Mouse (Mus musculus): ENCODE measurements around the gene Ttc7.

Gene Ttc7

DNA sequence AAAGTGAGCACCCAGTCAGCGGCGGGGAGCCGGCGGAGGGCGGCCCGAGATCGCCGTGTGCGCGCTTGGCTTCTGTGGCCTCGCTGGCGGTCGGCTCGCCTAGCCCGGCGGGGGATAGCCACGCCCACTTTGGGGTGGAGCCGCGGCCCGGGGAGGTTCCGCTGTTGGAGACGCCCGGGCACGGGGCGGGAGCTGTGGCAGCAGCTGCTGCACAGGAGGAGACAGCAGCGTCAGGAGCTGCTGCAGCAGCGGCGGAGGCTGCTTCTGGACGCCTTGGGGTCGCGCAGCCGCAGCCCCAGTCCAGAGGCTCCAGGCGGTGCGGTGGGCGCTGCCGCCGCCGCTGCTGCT is at the start of gene Ttc7:
Ttc7 (plus strand) TSS at position 181 of the 348 bp plus-strand sequence.
- POLR2A ChIA-PET = interaction anchor here (0.5 to 4.1 kb wide), 43 partner anchors 8 to 789 kb away, joined by 3 to 45 read pairs (median 4); partner anchors contain the start of genes Calm2 (in 3 of the 4), Mcfd2 (in 3 of the 4), Cript (in 1 of the 4) and Msh6 (in 1 of the 4)
- CTCF ChIA-PET = interaction anchor here in 3 of 4 experiments (0.5 to 1.8 kb wide), 5 partner anchors 17 to 246 kb away, joined by 3 to 9 read pairs (median 3); partner anchors contain the start of gene Mcfd2 (in 1 of the 3)

DNA sequence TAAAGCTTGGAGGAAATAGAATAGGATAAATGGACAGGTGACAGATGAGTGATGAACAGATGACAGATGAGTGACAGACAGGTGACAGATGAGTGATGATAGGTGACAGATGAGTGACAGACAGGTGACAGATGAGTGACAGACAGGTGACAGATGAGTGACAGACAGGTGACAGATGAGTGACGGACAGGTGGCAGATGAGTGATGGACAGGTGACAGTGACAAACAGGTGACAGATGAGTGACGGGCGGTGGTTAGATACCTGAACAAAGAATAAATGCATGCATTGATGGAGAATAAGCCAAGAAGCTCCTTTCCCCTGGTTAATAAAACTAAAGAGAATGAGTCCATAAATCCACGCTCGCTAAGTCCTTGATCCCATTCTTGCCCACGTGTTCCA is 47.7 kb upstream of the Ttc7 start:
- ChIA-PET CTCF (no interaction called here), POLR2A (interaction anchor here in 1 of 4 experiments (0.6 kb wide), 1 partner anchor 128 kb away, joined by 6 read pairs; the partner anchor contains the start of gene Socs5)

DNA sequence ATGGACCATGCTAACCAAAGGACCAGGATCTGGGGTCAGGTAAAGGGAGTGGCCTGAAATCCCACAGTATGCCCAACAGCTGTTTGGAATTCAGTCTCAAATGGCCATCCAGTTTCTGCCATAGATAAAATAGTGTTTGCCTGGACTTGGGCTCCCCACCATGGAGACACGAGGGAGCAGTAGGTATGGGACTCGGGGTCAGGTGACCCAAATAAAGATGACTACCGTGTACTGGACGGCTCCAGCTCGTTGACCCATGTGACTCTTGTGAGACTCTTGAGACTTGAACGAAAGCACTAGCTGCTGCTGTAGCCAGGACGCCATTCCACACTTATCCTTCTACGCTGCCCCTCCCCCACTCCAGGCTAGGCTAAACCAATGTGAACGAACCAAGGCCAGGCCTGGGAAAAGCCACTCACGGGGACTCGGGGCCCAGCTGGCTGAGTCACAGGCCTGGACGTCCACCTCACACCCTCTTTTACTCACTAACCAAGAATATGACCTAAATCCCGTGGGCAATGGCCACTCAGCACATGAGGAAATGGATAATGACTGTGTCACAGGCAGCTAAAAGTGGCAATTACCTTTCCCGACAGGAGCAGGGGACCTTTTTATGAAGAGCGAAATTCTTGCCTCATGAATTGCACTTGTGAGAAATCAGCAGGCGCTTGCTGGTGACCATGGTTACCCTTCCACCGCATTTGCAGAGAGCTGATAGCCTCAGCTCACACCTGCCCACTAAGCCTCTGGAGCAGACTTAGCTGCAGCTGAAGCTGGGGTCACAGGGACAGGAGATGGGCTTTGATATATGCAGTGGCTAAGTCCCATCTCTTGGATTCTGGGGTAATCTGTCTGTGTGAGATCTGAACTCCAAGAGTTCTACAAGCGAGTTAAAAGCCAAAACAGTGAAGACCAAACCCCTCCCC is 45.7 kb upstream of the Ttc7 start:
- ChIA-PET CTCF (interaction anchor here in 2 of 4 experiments (0.8 to 1.0 kb wide), 2 partner anchors 12 to 332 kb away, joined by 3 read pairs; no protein-coding TSS in a partner anchor), POLR2A (interaction anchor here in 2 of 4 experiments (0.6 to 1.0 kb wide), 2 partner anchors 16 to 45 kb away, joined by 3 read pairs; no protein-coding TSS in a partner anchor)

DNA sequence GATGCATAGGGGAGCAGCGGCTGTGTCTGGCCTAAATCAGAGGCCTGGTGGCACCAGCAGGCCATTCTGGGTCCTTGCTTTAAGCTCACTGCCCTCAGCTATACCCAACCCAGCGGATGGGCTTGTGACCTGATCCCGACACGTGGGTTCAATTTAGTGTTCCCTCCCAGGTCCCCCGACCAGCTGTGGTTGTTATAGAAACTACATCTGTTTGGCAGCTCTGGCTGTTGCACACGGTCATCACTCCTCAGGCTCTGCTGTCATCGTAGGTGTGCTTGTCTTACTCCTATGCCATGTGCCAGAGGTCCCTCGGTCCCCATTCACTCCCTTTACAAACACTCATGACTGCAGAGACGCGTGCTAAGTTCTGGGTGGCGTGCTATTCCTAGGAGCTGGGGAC is 44.9 kb upstream of the Ttc7 start:
- POLR2A ChIA-PET = interaction anchor here (0.6 to 1.0 kb wide), 5 partner anchors 13 to 44 kb away, joined by 3 read pairs; no protein-coding TSS in a partner anchor
- CTCF ChIA-PET = interaction anchor here in 1 of 4 experiments (0.6 to 1.2 kb wide), 2 partner anchors 112 to 190 kb away, joined by 3 to 4 read pairs; no protein-coding TSS in a partner anchor

DNA sequence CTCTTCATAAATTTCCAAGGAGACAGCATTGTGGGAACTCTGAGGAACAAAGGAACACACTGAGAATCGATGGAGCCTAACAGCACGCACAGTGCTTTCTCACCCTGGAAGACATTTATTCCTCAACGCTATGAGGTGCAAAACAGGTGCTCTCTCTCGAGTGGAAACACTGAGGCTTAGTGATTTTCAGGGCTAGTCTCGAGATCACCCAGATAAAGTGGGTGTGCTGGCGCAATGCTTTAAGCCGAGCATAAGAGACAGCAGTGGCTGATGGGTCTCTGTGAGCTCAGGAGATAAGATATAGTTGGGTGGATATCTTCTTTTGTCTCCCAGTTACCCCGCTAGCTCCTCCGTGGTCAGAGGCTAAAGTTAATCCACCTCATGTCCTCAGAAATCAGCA is 36.6 kb upstream of the Ttc7 start:
- CTCF ChIA-PET = interaction anchor here in 2 of 4 experiments (0.7 to 0.9 kb wide), 2 partner anchors 264 to 340 kb away, joined by 3 to 4 read pairs; no protein-coding TSS in a partner anchor
- POLR2A ChIA-PET = interaction anchor here in 1 of 4 experiments (0.7 to 0.9 kb wide), 2 partner anchors 11 to 210 kb away, joined by 3 to 4 read pairs; no protein-coding TSS in a partner anchor

DNA sequence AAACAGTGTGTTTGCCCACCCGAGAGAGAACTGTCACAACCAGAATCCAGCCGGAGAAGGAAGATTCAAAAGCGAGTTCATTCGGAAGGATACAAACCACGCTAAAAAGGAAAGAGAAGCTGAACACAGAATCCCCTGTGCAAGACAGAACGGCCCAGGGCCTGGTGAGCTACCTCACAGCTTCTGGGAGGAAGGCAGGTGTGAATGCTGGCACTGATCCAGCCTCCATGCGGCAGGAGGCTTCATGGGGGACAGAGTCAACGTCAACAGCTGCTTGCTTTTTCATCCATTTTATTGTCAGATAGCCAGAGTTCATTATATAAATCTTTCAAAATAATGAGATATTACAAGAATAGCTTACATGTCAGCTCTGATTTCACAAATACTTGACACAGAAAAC is 28.3 kb upstream of the Ttc7 start:
- CTCF ChIA-PET = interaction anchor here in 1 of 4 experiments (0.5 kb wide), 1 partner anchor 714 kb away, joined by 5 read pairs; no protein-coding TSS in a partner anchor
- POLR2A ChIA-PET = interaction anchor here in 3 of 4 experiments (0.6 to 1.6 kb wide), 5 partner anchors 9 to 27 kb away, joined by 3 read pairs; partner anchors contain the start of gene Mcfd2 (in 1 of the 3)

DNA sequence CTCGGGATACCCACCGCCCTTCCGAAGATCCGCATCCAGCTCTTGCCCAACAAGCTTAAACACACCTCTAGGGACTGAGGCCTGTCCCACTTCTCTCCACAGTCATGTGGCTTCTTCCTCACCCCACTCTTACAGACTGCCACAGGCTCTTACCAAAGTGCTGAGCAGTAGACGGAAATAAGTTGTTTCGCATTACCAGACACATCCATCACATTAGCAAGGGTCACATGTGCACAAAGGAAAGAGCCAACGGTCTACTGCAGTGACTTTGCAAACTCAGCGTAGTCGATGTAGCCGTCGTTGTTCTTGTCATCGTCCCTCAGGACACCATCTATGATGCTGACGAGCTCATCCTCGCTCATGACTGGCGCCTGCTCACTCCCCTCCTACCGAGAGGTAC is 27.0 kb upstream of the Ttc7 start:
- ChIA-PET CTCF (no interaction called here), POLR2A (interaction anchor here in 1 of 4 experiments (0.9 to 1.2 kb wide), 3 partner anchors 10 to 315 kb away, joined by 3 to 4 read pairs (median 3); partner anchors contain the start of gene Mcfd2)

DNA sequence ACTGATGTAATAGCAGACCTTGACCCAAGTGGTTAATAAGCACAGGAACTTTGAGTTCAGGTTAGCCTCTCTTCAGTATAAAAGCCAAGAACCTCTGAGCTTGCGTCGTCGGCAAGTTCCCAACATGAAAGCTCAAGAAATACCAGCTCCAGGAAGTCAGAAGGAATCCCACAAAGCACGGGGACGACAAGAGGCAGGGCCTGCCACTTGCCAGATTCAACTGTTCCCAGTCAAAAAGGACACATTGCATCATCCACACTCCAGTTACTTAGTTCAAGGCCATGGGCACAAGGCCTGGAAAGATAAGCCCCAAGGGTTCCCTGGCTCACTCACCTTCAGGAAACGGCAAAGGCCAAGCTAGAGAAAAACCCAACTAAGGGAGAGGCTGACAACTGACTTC is 19.3 kb upstream of the Ttc7 start:
- POLR2A ChIA-PET = interaction anchor here in 3 of 4 experiments (0.7 to 5.5 kb wide), 7 partner anchors 9 to 391 kb away, joined by 3 to 45 read pairs (median 3); partner anchors contain the start of gene Ttc7 (in 2 of the 3)
- CTCF ChIA-PET = no interaction called here

DNA sequence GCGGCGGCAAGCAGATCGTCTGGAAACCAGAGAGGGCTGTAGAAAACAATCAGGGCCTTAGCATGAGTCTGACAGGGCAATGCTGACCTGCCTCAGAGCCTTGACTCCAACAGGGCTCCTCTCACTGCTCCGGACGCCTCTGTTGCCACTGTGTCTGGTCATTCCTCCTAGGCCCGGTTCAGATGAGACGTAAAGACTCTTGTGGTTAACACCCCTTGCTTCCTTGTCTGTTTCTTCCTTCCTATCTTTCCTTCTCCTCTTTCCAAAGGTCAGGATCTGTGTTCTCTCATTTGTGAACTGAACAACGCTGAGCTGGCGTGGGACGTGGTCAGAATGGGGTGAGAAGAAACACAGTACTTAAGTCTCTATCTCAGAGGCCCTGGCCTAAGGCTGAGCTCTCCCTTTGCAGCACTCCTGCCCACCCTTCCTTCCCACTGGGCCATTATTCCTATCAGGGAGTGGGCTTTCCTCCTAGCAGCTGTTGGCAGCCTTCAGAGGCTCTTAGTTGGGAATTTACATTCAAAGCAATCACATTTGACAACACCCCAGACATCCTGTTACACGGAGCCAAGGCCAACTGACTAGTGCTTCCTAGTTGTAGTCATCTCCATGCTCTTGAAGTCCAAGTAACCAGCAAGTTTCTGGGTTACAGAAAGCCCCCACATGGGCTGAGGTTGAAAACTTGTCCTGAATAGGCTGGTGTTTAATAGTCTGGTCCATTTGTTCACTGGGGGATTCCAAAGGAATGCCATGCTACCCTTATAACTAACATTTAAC is 18.4 kb upstream of the Ttc7 start:
- ChIA-PET POLR2A (interaction anchor here in 3 of 4 experiments (0.6 to 5.5 kb wide), 10 partner anchors 18 to 390 kb away, joined by 3 to 45 read pairs (median 4); partner anchors contain the start of genes Ttc7 (in 2 of the 3), Calm2 (in 1 of the 3), Cript (in 1 of the 3) and Pigf (in 1 of the 3)), CTCF (no interaction called here)

DNA sequence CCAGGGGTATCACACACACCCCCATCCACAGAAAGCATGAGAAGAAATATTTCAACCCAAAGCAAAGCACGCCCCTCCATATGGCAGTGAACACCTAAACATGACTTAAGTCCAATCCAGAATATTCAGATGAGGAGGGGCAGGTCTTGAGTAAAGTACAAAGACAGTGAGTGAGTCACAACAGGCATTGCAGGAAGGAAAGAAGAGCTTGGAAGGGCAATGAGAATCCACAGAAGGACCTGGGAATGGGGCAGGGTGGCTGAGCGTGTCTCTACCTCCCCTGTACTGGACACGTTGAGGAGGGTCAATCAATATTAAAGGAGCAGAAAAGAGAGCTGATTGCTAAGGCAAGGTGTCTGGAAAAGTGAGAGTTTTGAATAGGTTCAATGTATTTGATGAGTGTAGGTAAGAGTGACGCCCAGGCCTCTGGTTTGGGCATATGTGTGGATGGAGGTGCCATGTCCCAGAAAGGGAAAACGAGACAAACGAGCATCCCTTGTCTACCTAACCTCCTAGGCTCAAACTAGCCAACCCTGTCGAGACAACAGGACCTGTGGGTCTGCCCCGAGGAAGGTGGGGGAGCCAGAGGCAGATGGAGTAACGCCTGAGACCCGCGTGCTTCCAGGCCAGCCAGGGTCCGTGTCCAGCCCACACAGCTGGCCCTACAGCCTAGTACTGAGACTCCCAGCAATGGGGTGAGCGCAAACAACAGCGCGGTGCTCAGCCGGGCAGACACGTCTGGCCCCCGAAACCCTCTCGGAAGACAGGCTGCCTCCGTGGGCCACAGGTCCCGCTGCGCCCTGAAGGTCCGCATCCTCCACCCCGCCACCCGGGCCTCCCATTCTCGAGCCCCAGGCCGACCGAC is 17.5 kb upstream of the Ttc7 start:
- ChIA-PET POLR2A (interaction anchor here in 3 of 4 experiments (0.6 to 5.5 kb wide), 19 partner anchors 9 to 240 kb away, joined by 3 to 45 read pairs (median 4); partner anchors contain the start of genes Ttc7 (in 3 of the 3), Calm2 (in 2 of the 3), Cript (in 1 of the 3) and Pigf (in 1 of the 3)), CTCF (interaction anchor here in 1 of 4 experiments (1.0 to 1.4 kb wide), 2 partner anchors 17 to 220 kb away, joined by 4 to 9 read pairs; partner anchors contain the start of gene Ttc7)

DNA sequence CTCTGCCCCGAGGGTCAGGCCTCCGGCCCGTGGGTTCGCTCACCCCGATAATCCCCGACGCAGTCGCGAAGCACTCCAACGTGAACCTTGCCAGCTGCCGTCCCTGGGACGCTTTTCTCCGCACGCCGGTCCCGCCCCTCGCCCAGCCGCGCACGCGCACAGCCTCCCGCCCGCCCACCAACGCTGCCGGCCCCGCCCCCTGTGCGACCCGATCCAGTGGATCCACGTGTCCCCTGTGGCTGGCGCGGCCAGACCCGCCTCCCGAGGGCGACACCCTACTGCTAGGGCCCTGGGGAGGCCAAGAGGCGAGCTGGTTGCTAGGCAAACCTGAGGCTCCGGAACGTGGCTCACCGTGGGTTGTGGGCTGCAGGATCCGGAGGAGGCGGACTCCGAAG is 16.9 kb upstream of the Ttc7 start, which contains the start of gene Mcfd2:
Mcfd2 (minus strand) TSS at position 144 of the 395 bp plus-strand sequence.
- ChIA-PET CTCF (interaction anchor here in 1 of 4 experiments (0.6 to 1.4 kb wide), 4 partner anchors 17 to 612 kb away, joined by 3 to 9 read pairs (median 4); partner anchors contain the start of gene Ttc7), POLR2A (interaction anchor here in 3 of 4 experiments (0.5 to 5.5 kb wide), 23 partner anchors 9 to 708 kb away, joined by 3 to 45 read pairs (median 4); partner anchors contain the start of genes Ttc7 (in 3 of the 3), Calm2 (in 2 of the 3), Cript (in 1 of the 3) and Pigf (in 1 of the 3))

DNA sequence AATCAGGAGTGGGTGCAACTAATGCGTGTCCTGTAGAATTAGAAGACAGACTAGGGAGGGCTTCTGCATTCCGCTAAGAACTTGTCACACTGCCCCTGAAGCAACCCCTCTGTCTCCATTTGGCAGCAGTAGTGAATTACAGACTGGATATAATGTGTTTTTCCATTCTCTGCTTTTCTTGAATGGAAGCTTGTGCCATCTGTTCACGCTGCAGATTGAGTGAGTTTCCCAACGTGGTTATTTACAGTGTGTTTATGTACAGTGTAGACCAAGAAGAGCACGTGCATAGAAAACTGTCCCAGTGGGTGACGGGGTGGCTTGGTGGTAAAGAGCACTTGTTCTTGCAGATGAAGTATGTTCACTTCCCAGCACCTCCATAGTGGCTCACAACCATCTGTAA is 13.2 kb upstream of the Ttc7 start:
- CTCF ChIA-PET = interaction anchor here in 1 of 4 experiments (0.5 kb wide), 1 partner anchor 9 kb away, joined by 3 read pairs; no protein-coding TSS in a partner anchor
- POLR2A ChIA-PET = no interaction called here

DNA sequence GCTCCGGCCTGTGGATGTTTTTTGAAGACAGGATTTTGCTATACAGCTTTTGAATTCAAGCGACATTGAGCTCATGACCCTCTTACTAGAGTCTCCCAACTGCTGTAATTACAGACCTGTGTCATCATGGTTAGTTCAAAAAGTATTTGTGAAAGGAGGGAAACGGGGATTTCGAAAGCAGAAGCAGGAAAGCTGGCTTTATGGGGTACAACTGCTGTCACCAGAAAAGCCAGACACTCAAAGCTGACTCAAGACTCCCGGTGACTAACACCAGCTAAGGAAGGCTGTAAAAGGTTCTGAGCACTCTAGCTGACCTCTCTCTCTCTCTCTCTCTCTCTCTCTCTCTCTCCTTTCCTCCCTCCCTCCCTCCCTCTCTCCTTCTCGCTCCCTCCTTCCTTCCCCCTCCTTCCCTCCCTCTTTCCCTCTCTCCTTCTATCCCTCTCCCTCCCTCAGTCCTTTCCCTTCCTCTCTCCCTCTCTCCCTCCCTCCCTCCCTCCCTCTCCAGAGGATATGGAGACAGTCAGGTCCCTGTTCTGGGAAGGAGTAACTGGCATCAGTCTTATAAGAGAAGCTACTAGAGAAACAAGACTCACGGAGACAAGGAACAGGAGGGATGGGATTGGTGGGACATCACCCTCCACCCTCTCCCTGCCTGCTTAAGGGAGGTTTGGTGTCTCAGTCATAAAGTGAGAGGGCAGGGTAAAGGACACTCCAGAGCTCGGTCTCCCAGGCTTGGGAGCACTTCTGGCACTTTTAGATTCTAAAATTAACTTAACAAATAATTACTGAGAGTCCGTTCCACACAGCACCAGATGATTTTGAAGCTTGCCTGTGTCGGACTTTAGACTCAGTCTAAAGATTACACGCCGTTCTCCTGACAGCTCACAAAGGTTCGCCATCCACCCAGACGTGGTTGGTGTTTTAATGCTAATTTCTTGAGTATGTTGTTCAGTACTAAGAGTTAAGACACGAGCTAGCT is 7.0 kb upstream of the Ttc7 start:
- ChIA-PET CTCF (interaction anchor here in 1 of 4 experiments (0.7 kb wide), 1 partner anchor 250 kb away, joined by 3 read pairs; no protein-coding TSS in a partner anchor), POLR2A (interaction anchor here in 3 of 4 experiments (0.5 to 1.4 kb wide), 8 partner anchors 9 to 1291 kb away, joined by 3 to 6 read pairs (median 4); partner anchors contain the start of gene Mcfd2 (in 2 of the 3))

DNA sequence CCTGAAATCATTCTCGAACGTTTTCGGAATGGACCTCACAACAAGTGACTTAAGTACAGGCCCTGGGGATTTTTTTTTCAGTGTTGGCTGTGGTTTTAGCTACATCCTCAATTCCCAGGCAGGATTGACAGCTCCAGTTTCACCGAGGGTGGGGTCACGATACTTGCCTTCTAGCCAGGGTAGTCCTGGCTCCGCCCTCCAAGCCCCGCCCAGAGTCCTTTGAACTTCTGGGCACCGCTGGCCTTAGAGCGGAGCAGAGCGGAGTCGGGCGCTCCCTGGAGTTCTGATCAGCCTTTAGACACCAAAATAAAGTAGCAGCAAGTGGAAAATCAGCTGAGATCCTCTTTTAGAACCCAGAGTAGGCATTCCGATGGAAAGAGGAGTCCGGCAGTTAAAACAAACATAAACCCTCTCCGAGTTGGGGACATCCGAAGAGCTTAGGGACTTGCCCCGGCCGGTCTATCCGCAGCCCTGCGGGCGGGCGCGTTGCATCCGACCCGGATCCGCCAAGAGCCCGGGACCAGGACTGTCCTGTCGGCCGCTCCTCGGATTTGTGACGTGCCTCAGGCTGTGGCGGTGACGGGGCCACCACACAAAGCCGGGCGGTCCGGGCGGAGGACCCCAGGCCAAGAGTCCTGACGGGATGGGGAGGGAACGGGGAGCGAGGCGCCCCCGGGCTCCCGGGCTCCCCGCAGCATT is 530 bp upstream of the Ttc7 start:
- CTCF ChIA-PET = interaction anchor here (0.5 to 1.8 kb wide), 11 partner anchors 16 to 491 kb away, joined by 3 to 9 read pairs (median 3); partner anchors contain the start of gene Mcfd2 (in 1 of the 4)
- POLR2A ChIA-PET = interaction anchor here in 3 of 4 experiments (0.6 to 4.1 kb wide), 56 partner anchors 9 to 1273 kb away, joined by 3 to 45 read pairs (median 4); partner anchors contain the start of genes Calm2 (in 3 of the 3), Mcfd2 (in 3 of the 3), Cript (in 1 of the 3) and Msh6 (in 1 of the 3)
